Mouse (Mus musculus) gastrocnemius, postnatal 10 days (tissue): ENCODE results near the gene Pfkfb4. TPM values are rescaled to one million over a fixed set of nuclear protein-coding genes. Genes with fewer than 3 reads are reported as not detected.

ENCODE experiments used
- DNase-seq: peaks from one replicate; pipeline ENCODE4 v3.0.0; 2021; ENCODE audit warnings: mixed read lengths
- total RNA-seq, 2 experiments: library from RNA; stranded (reverse); gene quantifications; 2 replicates each; pipeline ENCODE4 v1.2.3; 2021

Pfkfb4 gene
- total RNA-seq, 2 experiments from 2014 or later, result 26.9 TPM

- no peak for DNase-seq
These were observed 1.2 kb downstream of the Pfkfb4 start for GRCm38 (mm10) chr9:108992620-108993361.

GRCm38 (mm10) chr9:108996411-108996810 lies 4.8 kb downstream of the Pfkfb4 start:
- DNase-seq, result no peak

- DNase-seq, result no peak
These were observed 6.9 kb downstream of the Pfkfb4 start for GRCm38 (mm10) chr9:108998287-108999166.

DNA sequence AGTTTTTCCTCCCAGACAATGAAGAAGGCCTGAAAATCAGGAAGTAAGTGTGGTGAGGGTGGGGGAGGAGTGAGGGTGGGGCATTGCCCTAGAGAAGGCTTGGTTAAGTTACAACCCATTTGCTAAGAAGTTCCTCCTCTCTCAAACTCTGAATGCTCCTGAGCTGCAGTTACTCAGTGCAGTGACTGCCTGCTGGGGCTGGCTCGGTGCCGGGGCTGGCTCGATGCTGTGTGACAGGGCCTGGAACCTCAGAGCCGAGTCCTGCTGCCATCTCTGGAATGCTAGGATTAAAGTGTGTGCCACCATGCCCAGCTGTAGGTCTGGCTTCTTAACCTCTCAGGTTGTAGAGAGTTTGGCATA lies 7.6 kb downstream of the Pfkfb4 start:
- DNase-seq, result no peak

GRCm38 (mm10) chr9:109000726-109001125 lies 9.1 kb downstream of the Pfkfb4 start:
- peak; percentile 67 for DNase-seq

DNA sequence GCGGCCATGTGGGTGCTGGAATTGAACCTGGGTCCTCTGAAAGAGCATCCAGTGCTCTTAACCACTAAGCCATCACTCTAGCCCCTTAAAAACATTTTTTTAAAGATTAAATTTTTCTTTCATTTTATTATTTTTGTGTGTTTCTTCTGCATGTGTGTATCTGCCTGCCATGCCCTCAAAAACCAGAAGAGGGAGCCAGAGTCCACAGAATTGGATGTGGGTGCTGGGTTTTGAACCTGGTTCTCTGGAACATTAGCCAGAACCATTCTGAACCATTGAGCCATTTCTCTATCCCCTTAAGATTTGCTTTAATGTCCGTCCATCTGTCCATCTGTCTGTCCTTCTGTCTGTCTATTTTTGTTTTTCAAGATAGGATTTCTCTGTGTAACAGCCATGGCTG lies 11.6 kb downstream of the Pfkfb4 start:
- no peak for DNase-seq

DNA sequence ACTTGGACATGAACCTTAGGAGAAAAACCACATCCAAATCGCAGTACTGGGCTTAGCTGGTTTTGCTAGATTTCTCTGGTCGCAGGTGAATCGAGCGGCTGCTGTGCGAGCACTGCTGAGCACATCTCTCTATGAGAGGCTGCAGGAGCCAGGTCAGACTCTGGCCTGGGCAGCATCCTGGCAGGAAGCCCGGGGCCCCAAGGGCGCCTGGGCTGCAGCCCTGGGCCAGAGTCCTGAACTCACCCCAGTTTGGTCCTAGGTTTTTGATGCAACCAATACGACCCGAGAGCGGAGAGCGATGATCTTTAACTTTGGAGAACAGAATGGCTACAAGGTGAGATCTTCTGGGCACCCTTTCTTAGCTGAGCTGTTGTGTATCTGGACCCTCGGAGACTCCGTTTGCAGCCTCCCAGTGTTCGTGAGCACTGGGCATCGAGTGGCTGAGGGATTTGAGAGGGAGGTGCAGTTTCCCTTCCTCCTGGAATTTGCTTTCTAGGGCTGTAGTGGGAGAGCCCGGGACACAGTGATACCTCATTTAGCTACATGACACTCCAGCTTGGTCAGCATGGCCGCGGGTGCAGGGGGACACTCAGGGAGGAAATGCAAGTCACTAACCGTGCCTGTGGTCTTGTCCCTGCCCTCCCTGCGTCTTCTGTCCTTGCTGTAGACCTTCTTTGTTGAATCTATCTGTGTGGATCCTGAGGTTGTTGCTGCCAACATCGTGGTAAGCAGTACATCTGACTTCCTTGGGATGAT lies 15.6 kb downstream of the Pfkfb4 start:
- no peak for DNase-seq

GRCm38 (mm10) chr9:109008081-109008480 lies 16.5 kb downstream of the Pfkfb4 start:
- DNase-seq, result no peak

GRCm38 (mm10) chr9:109008994-109009635 lies 17.5 kb downstream of the Pfkfb4 start:
- DNase-seq, result no peak

DNA sequence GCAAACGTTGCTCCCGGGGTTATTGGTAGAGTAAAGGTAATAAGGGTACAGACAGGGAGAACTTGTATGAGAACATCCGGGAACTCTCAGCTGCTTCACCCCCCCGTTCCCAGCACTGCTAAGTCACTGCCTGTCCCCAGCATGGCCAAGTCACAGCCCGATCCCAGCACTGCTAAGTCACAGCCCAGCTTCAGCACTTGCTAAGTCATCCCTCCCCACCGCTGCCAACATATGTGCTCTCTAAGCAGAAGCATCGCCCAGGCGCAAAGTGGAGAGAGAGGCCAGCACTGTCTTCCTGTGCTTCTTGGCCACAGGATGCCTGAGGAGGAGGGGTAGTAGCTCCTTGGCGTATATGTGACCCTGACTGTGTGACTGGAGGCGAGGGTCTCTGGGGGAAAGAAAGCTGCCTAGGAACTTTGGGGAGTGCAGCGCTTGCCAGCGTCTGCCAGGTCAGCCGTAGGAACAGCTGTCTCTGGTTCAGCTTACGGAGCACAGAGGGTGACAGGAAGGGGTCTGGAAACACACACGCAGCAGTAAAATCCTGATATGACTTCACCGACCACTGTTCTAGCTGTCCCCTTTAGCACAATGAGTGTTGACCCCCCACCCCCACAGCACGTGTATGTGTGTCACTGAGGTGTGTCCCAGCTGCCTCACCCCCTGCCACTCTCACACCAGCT lies 18.2 kb downstream of the Pfkfb4 start:
- DNase-seq, result peak; percentile 71

- DNase-seq, result no peak
These were observed 18.7 kb downstream of the Pfkfb4 start for GRCm38 (mm10) chr9:109010316-109010690.

- no peak for DNase-seq
These were observed 23.8 kb downstream of the Pfkfb4 start for GRCm38 (mm10) chr9:109015397-109015796.

- no peak for DNase-seq
These were observed 25.5 kb downstream of the Pfkfb4 start for GRCm38 (mm10) chr9:109016973-109017604.

GRCm38 (mm10) chr9:109021428-109021827 lies 29.9 kb downstream of the Pfkfb4 start:
- DNase-seq, result peak; percentile 2

GRCm38 (mm10) chr9:109022866-109023685 lies 31.5 kb downstream of the Pfkfb4 start:
- peak; percentile 2 for DNase-seq

DNA sequence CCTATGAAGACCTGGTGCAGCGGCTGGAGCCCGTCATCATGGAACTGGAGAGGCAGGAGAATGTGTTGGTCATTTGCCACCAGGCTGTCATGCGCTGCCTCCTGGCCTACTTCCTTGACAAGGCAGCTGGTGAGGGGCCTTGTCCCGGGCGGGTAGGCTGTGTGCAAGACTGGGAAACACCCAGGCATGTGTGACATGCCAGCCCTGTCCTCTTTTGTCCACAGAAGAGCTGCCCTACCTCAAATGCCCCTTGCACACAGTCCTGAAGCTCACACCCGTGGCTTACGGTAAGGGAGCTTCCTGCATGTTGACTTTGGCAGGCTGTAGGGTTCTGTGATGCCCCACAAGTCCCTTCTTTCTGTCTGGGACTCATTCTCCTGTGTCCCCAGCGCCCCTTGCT lies 35.9 kb downstream of the Pfkfb4 start:
- peak; percentile 25 for DNase-seq

- DNase-seq, result peak; percentile 1
These were observed 36.8 kb downstream of the Pfkfb4 start for GRCm38 (mm10) chr9:109028421-109028820.

DNA sequence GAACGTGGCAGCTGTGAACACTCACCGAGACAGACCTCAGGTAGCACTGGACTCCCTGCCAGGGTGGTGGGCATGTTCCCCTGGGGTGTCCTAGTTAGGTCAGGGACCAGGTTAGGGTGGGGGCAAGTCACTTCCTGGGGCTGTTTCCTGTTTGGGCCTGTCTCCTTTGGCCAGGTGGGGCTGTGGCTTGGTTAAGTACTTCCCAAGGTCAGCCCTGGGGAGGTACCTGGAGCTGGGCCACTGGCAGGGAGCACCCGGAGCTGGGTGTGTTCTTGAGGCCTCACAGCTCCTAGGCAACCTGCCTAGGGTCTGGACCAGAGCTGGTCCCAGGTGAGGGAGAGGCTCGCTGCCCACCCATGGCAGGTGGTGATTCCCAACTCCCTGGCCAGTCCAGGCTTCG lies 37.3 kb downstream of the Pfkfb4 start:
- no peak for DNase-seq

- DNase-seq, result no peak
These were observed 38.7 kb downstream of the Pfkfb4 start for GRCm38 (mm10) chr9:109030312-109030711.

DNA sequence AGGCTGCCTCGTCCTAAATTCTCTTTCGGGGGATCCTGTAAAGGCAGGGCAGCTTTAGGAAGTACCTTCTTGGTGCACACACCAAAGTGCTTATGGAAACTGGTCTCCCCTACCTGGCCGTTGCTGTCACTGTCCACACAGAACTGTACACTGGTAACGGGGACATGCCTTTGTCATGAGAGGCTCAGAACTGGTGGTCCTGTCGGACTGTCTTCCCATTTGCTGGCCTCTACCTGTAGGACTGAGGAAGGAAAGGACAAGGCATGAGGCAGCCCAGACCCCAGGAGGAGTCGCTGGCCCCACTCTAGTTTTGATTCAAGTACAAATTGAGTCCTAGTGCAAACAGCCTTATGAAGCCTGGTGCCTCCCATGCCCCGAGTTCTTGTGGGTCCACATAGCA lies 39.4 kb downstream of the Pfkfb4 start:
- DNase-seq, result no peak
